In genomic region chr4:149136116-149136850, GRCm38 (mm10) we compare ENCODE assay signal across 8 mouse cellular contexts. TPM values are rescaled to one million over a fixed set of nuclear protein-coding genes. Genes with fewer than 3 reads are reported as not detected.
DNase-seq lines count a peak whose midpoint lies in the region; ATAC-seq lines count a peak whose summit lies in the region.

No protein-coding gene starts in this region.

- H3K36me3 ChIP-seq in liver, embryonic 11.5 days (ENCODE audit: control insufficient read depth, insufficient read depth, low read length): no peaks in the 10 kb centered on the region; the same call in 1 of the 2 replicates
- 0 out of 2 replicates have a peak, but pooled peaks cover 2% of the 10 kb centered on the region for H3K36me3 ChIP-seq in hindbrain, embryonic 16.5 days (ENCODE audit: control insufficient read depth, insufficient read depth, low read length)
- 0 out of 2 replicates have a peak, but pooled peaks cover 4% of the 10 kb centered on the region for H3K36me3 ChIP-seq in neural tube, embryonic 13.5 days

- H3K4me3 ChIP-seq in liver, embryonic 11.5 days (ENCODE audit: low read depth, low read length): peak overlapping the region; percentile 55
- peak overlapping the region; percentile 67 for H3K4me3 ChIP-seq in hindbrain, embryonic 16.5 days (ENCODE audit: low read length)
- peak overlapping the region; percentile 66 for H3K4me3 ChIP-seq in neural tube, embryonic 13.5 days

- H3K27me3 ChIP-seq in liver, embryonic 11.5 days (replicated peaks; ENCODE audit: control insufficient read depth, insufficient read depth, low read length): no peaks in the 10 kb centered on the region
- no peaks in the 10 kb centered on the region for H3K27me3 ChIP-seq in hindbrain, embryonic 16.5 days (replicated peaks; ENCODE audit: control insufficient read depth, insufficient read depth, low read length)
- H3K27me3 ChIP-seq in neural tube, embryonic 13.5 days: no peaks in the 10 kb centered on the region

- no peak for ATAC-seq in liver, embryonic 11.5 days (replicated peaks; ENCODE audit: low FRiP score)
- no peak for ATAC-seq in hindbrain, embryonic 16.5 days
- ATAC-seq in neural tube, embryonic 13.5 days (ENCODE audit: low read depth): no peak
- ATAC-seq in activated CD4-positive, CD25-positive, alpha-beta regulatory T cell, adult 4 months: no peak

- no peak overlapping the region for H3K27ac ChIP-seq in liver, embryonic 11.5 days (ENCODE audit: low read depth, low read length)
- H3K27ac ChIP-seq in hindbrain, embryonic 16.5 days (ENCODE audit: low read depth, low read length): no peak overlapping the region
- no peak overlapping the region; the same call in 1 of the 2 replicates for H3K27ac ChIP-seq in neural tube, embryonic 13.5 days (replicated peaks)

- peaks cover 11% of the 10 kb centered on the region for H3K4me1 ChIP-seq in liver, embryonic 11.5 days (replicated peaks; ENCODE audit: control insufficient read depth, insufficient read depth, low read length)
- H3K4me1 ChIP-seq in hindbrain, embryonic 16.5 days (ENCODE audit: control insufficient read depth, insufficient read depth, low read depth, low read length): peaks cover 8% of the 10 kb centered on the region
- H3K4me1 ChIP-seq in neural tube, embryonic 13.5 days (replicated peaks): peaks cover 8% of the 10 kb centered on the region

- DNase-seq in liver, embryonic 11.5 days (ENCODE audit: low spot score): no peak
- no peak for DNase-seq in liver
- peak; percentile 47 to 49 for DNase-seq in cerebellum, postnatal 10 days
- DNase-seq in adrenal gland, postnatal 14 days: no peak
- no peak for DNase-seq in adipocyte (ENCODE audit: low spot score)

- H3K9me3 ChIP-seq in liver, embryonic 11.5 days (ENCODE audit: control insufficient read depth, low read length): no peaks in the 10 kb centered on the region
- H3K9me3 ChIP-seq in hindbrain, embryonic 16.5 days (ENCODE audit: control insufficient read depth, low read length): no peaks in the 10 kb centered on the region
- no peaks in the 10 kb centered on the region for H3K9me3 ChIP-seq in neural tube, embryonic 13.5 days

- WGBS in liver, embryonic 11.5 days: 69% methylated on average over 18 of the region's 18 CpGs
- 65% methylated on average over 18 of the region's 18 CpGs for WGBS in hindbrain, embryonic 16.5 days
- WGBS in neural tube, embryonic 13.5 days: 71% methylated on average over 18 of the region's 18 CpGs

- peak overlapping the region; percentile 73 for H3K4me2 ChIP-seq in liver, embryonic 11.5 days
- H3K4me2 ChIP-seq in hindbrain, embryonic 16.5 days (ENCODE audit: low read length): peak overlapping the region; percentile 83
- peak overlapping the region; percentile 59 for H3K4me2 ChIP-seq in neural tube, embryonic 13.5 days

- H3K9ac ChIP-seq in liver, embryonic 11.5 days (ENCODE audit: low read depth, low read length): peak overlapping the region; percentile 75
- H3K9ac ChIP-seq in hindbrain, embryonic 16.5 days (ENCODE audit: low read depth, low read length): peak overlapping the region; percentile 73
- H3K9ac ChIP-seq in neural tube, embryonic 13.5 days: peak overlapping the region; percentile 76

RNA-seq across cellular contexts. Expression of gene Cenps, which starts 1.1 kb away (rescaled TPM):
- polyA plus RNA-seq in liver, embryonic 11.5 days (2014; fragmentation: Nextera tagmentation; extraction: Ambion mirVana): 37.0 and 37.1 TPM in 2 replicates
- 18.9 TPM in 2 replicates for polyA plus RNA-seq in hindbrain, embryonic 16.5 days (2015; fragmentation: Nextera tagmentation; extraction: Ambion mirVana)
- polyA plus RNA-seq in neural tube, embryonic 13.5 days (2015; fragmentation: Nextera tagmentation; extraction: Ambion mirVana): 21.1 and 21.9 TPM in 2 replicates
- total RNA-seq in adrenal gland, postnatal 14 days (2021): 10.6 and 13.0 TPM in 2 replicates
- 10 to 100 TPM; 15.6 to 17.7 TPM for polyA plus RNA-seq in activated CD4-positive, CD25-positive, alpha-beta regulatory T cell, adult 4 months (2017; shearing (Covaris generic))

RNA-seq across cellular contexts. Expression of gene Cort, which starts 9.7 kb away (rescaled TPM):
- 0.26 and 0.38 TPM in 2 replicates for polyA plus RNA-seq in liver, embryonic 11.5 days (2014; fragmentation: Nextera tagmentation; extraction: Ambion mirVana)
- polyA plus RNA-seq in hindbrain, embryonic 16.5 days (2015; fragmentation: Nextera tagmentation; extraction: Ambion mirVana): 0.41 and 0.64 TPM in 2 replicates
- polyA plus RNA-seq in neural tube, embryonic 13.5 days (2015; fragmentation: Nextera tagmentation; extraction: Ambion mirVana): not detected in 2 replicates
- total RNA-seq in adrenal gland, postnatal 14 days (2021): 1.3 and 2.2 TPM in 2 replicates
- polyA plus RNA-seq in activated CD4-positive, CD25-positive, alpha-beta regulatory T cell, adult 4 months (2017; shearing (Covaris generic)): under 1 TPM in 1 of 2 experiments, not detected in 1; 0.67 TPM

RNA-seq across cellular contexts. Expression of gene Pgd, which starts 30.3 kb away (rescaled TPM):
- polyA plus RNA-seq in liver, embryonic 11.5 days (2014; fragmentation: Nextera tagmentation; extraction: Ambion mirVana): 49.9 and 57.3 TPM in 2 replicates
- 122 and 123 TPM in 2 replicates for polyA plus RNA-seq in hindbrain, embryonic 16.5 days (2015; fragmentation: Nextera tagmentation; extraction: Ambion mirVana)
- polyA plus RNA-seq in neural tube, embryonic 13.5 days (2015; fragmentation: Nextera tagmentation; extraction: Ambion mirVana): 114 and 117 TPM in 2 replicates
- 191 and 194 TPM in 2 replicates for total RNA-seq in adrenal gland, postnatal 14 days (2021)
- polyA plus RNA-seq in activated CD4-positive, CD25-positive, alpha-beta regulatory T cell, adult 4 months (2017; shearing (Covaris generic)): 10 to 100 TPM; 44.0 to 74.8 TPM

RNA-seq across cellular contexts. Expression of gene Dffa, which starts 32.3 kb away (rescaled TPM):
- polyA plus RNA-seq in liver, embryonic 11.5 days (2014; fragmentation: Nextera tagmentation; extraction: Ambion mirVana): 37.4 and 37.7 TPM in 2 replicates
- polyA plus RNA-seq in hindbrain, embryonic 16.5 days (2015; fragmentation: Nextera tagmentation; extraction: Ambion mirVana): 24.6 and 25.6 TPM in 2 replicates
- polyA plus RNA-seq in neural tube, embryonic 13.5 days (2015; fragmentation: Nextera tagmentation; extraction: Ambion mirVana): 32.8 and 35.6 TPM in 2 replicates
- 18.4 and 25.5 TPM in 2 replicates for total RNA-seq in adrenal gland, postnatal 14 days (2021)
- polyA plus RNA-seq in activated CD4-positive, CD25-positive, alpha-beta regulatory T cell, adult 4 months (2017; shearing (Covaris generic)): 10 to 100 TPM; 26.0 to 32.4 TPM

RNA-seq across cellular contexts. Expression of gene Pex14, which starts 36.6 kb away (rescaled TPM):
- 45.2 and 46.8 TPM in 2 replicates for polyA plus RNA-seq in liver, embryonic 11.5 days (2014; fragmentation: Nextera tagmentation; extraction: Ambion mirVana)
- polyA plus RNA-seq in hindbrain, embryonic 16.5 days (2015; fragmentation: Nextera tagmentation; extraction: Ambion mirVana): 62.4 and 63.9 TPM in 2 replicates
- 50.5 and 52.9 TPM in 2 replicates for polyA plus RNA-seq in neural tube, embryonic 13.5 days (2015; fragmentation: Nextera tagmentation; extraction: Ambion mirVana)
- 61.7 and 64.1 TPM in 2 replicates for total RNA-seq in adrenal gland, postnatal 14 days (2021)
- polyA plus RNA-seq in activated CD4-positive, CD25-positive, alpha-beta regulatory T cell, adult 4 months (2017; shearing (Covaris generic)): 10 to 100 TPM; 11.9 to 17.9 TPM

Comparison
In these comparisons a context has a peak if more than half of its experiments do, and no peak if none do; other contexts are left out.
1. DNase-seq: peak in cerebellum, postnatal 10 days (2 of 2); none in liver, embryonic 11.5 days (single experiment), liver (single experiment), adrenal gland, postnatal 14 days (single experiment) and adipocyte (single experiment).
2. Peak in every context shown above with its lines, with median percentiles within 50 percentile points of each other: H3K4me2 ChIP-seq, H3K4me3 ChIP-seq and H3K9ac ChIP-seq.